Mouse (Mus musculus) heart, postnatal 0 days (tissue): ENCODE results near the gene Lsm11.

Source experiments
- CTCF ChIP-seq: IDR thresholded peaks from 2 replicates; pipeline ENCODE4 v1.5.1; 2016; ENCODE audit warnings: antibody characterized with exemption, control low read depth, low read depth
- EP300 ChIP-seq: IDR thresholded peaks from 2 replicates; pipeline ENCODE4 v1.6.1; 2016; ENCODE audit warnings: antibody characterized with exemption, low read depth

DNA sequence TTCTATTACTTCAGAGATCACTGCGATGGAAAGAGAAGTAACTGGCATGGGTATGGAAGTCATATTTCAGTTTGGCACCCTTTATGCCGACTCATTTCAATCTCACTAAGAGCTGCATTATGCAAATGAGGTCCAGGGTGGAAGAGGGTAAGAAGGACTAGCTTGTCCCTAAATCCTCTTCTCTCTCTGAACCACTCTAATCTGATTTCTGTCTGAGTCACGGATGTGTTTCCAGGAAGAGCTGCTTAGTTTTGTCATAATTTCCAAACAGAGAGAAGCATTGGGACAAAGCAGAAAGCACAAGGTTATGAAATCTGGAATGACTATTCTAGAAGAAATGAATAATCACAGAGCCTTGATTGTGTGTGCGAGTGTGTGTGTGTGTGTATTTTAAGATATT is 22.2 kb upstream of the Lsm11 start:
- TF ChIP-seq EP300 (no peak), CTCF (no peak)
